Mouse (Mus musculus): ENCODE results near the gene Celf2. TPM values are rescaled to one million over a fixed set of nuclear protein-coding genes. Genes with fewer than 3 reads are reported as not detected.

Gene Celf2
- polyA plus RNA-seq, 1 experiment from 2014 or later: 11.2 TPM

- Histone ChIP-seq H3K27ac (replicated peaks) (no peak overlapping the region), H3K4me2 (no peak overlapping the region), H3K36me3 (replicated peaks) (no peaks in the 10 kb centered on the region), H3K4me3 (replicated peaks) (no peak overlapping the region), H3K9ac (no peak overlapping the region), H3K27me3 (no peaks in the 10 kb centered on the region), H3K9me3 (replicated peaks) (no peaks in the 10 kb centered on the region), H3K4me1 (replicated peaks) (no peaks in the 10 kb centered on the region)
- 65% methylated on average over 1 of the region's 1 CpGs for WGBS (ENCODE audit: insufficient replicate concordance)
- ATAC-seq (ENCODE audit: insufficient read depth): no peak
These were observed 890.9 kb downstream of the Celf2 start for GRCm38 (mm10) chr2:6618450-6618849.

GRCm38 (mm10) chr2:6604347-6604746, 905.0 kb downstream of the Celf2 start:
- Histone ChIP-seq H3K27ac (replicated peaks) (no peak overlapping the region), H3K36me3 (replicated peaks) (no peaks in the 10 kb centered on the region), H3K4me3 (replicated peaks) (no peak overlapping the region), H3K4me1 (replicated peaks) (no peaks in the 10 kb centered on the region), H3K9ac (no peak overlapping the region), H3K4me2 (no peak overlapping the region), H3K27me3 (no peaks in the 10 kb centered on the region), H3K9me3 (replicated peaks) (no peaks in the 10 kb centered on the region)
- WGBS (ENCODE audit: insufficient replicate concordance): 76% methylated on average over 2 of the region's 2 CpGs
- ATAC-seq (ENCODE audit: insufficient read depth): no peak

GRCm38 (mm10) chr2:6603880-6604279, 905.5 kb downstream of the Celf2 start:
- no peaks in the 10 kb centered on the region for H3K36me3 ChIP-seq (replicated peaks)
- H3K27ac ChIP-seq (replicated peaks): no peak overlapping the region
- H3K9ac ChIP-seq: no peak overlapping the region
- 63% methylated on average over 6 of the region's 6 CpGs for WGBS (ENCODE audit: insufficient replicate concordance)
- no peak overlapping the region for H3K4me3 ChIP-seq (replicated peaks)
- no peaks in the 10 kb centered on the region for H3K27me3 ChIP-seq
- no peaks in the 10 kb centered on the region for H3K9me3 ChIP-seq (replicated peaks)
- H3K4me2 ChIP-seq: no peak overlapping the region
- ATAC-seq (ENCODE audit: insufficient read depth): no peak
- H3K4me1 ChIP-seq (replicated peaks): no peaks in the 10 kb centered on the region

- H3K27ac ChIP-seq (replicated peaks): no peak overlapping the region
- H3K4me2 ChIP-seq: no peak overlapping the region
- no peaks in the 10 kb centered on the region for H3K36me3 ChIP-seq (replicated peaks)
- WGBS (ENCODE audit: insufficient replicate concordance): 69% methylated on average over 4 of the region's 4 CpGs
- H3K9ac ChIP-seq: no peak overlapping the region
- ATAC-seq (ENCODE audit: insufficient read depth): no peak
- H3K4me3 ChIP-seq (replicated peaks): no peak overlapping the region
- no peaks in the 10 kb centered on the region for H3K9me3 ChIP-seq (replicated peaks)
- H3K27me3 ChIP-seq: no peaks in the 10 kb centered on the region
- no peaks in the 10 kb centered on the region for H3K4me1 ChIP-seq (replicated peaks)
These were observed 907.2 kb downstream of the Celf2 start for GRCm38 (mm10) chr2:6602163-6602562.

- whole genome bisulfite sequencing (ENCODE audit: insufficient replicate concordance): 68% methylated on average over 1 of the region's 1 CpGs
- ATAC-seq (ENCODE audit: insufficient read depth): no peak
- Histone ChIP-seq H3K9ac (no peak overlapping the region), H3K9me3 (replicated peaks) (no peaks in the 10 kb centered on the region), H3K27ac (replicated peaks) (no peak overlapping the region), H3K27me3 (no peaks in the 10 kb centered on the region), H3K4me1 (replicated peaks) (no peaks in the 10 kb centered on the region), H3K4me3 (replicated peaks) (no peak overlapping the region), H3K36me3 (replicated peaks) (no peaks in the 10 kb centered on the region), H3K4me2 (no peak overlapping the region)
These were observed 910.5 kb downstream of the Celf2 start for GRCm38 (mm10) chr2:6598879-6599167.

- Histone ChIP-seq H3K36me3 (replicated peaks) (no peaks in the 10 kb centered on the region), H3K27me3 (no peaks in the 10 kb centered on the region), H3K9ac (no peak overlapping the region), H3K4me1 (replicated peaks) (no peaks in the 10 kb centered on the region), H3K27ac (replicated peaks) (no peak overlapping the region), H3K4me3 (replicated peaks) (no peak overlapping the region), H3K4me2 (no peak overlapping the region), H3K9me3 (replicated peaks) (no peaks in the 10 kb centered on the region)
- ATAC-seq (ENCODE audit: insufficient read depth): no peak
- WGBS (ENCODE audit: insufficient replicate concordance): 62% methylated on average over 8 of the region's 8 CpGs
These were observed 911.1 kb downstream of the Celf2 start for GRCm38 (mm10) chr2:6598124-6598878.

- 39% methylated on average over 1 of the region's 1 CpGs for WGBS (ENCODE audit: insufficient replicate concordance)
- no peak for ATAC-seq (ENCODE audit: insufficient read depth)
These were observed 914.6 kb downstream of the Celf2 start for GRCm38 (mm10) chr2:6594736-6595135.

GRCm38 (mm10) chr2:6594160-6594559, 915.2 kb downstream of the Celf2 start:
- Histone ChIP-seq H3K27ac (replicated peaks) (no peak overlapping the region), H3K9me3 (replicated peaks) (no peaks in the 10 kb centered on the region), H3K4me2 (no peak overlapping the region), H3K9ac (no peak overlapping the region), H3K4me1 (replicated peaks) (no peaks in the 10 kb centered on the region), H3K27me3 (no peaks in the 10 kb centered on the region), H3K4me3 (replicated peaks) (no peak overlapping the region), H3K36me3 (replicated peaks) (no peaks in the 10 kb centered on the region)
- no peak for ATAC-seq (ENCODE audit: insufficient read depth)
- 47% methylated on average over 3 of the region's 3 CpGs for WGBS (ENCODE audit: insufficient replicate concordance)

More at GRCm38 (mm10) chr2:6594736-6595135, 914.6 kb downstream of the Celf2 start:
- no peaks in the 10 kb centered on the region for H3K9me3 ChIP-seq (replicated peaks)
- H3K4me1 ChIP-seq (replicated peaks): no peaks in the 10 kb centered on the region
- H3K27ac ChIP-seq (replicated peaks): no peak overlapping the region
- H3K4me3 ChIP-seq (replicated peaks): no peak overlapping the region
- H3K27me3 ChIP-seq: no peaks in the 10 kb centered on the region
- H3K4me2 ChIP-seq: no peak overlapping the region
- H3K36me3 ChIP-seq (replicated peaks): no peaks in the 10 kb centered on the region
- no peak overlapping the region for H3K9ac ChIP-seq

- no peaks in the 10 kb centered on the region for H3K9me3 ChIP-seq (replicated peaks)
- no peaks in the 10 kb centered on the region for H3K36me3 ChIP-seq (replicated peaks)
- no peak for ATAC-seq (ENCODE audit: insufficient read depth)
- 73% methylated on average over 14 of the region's 14 CpGs for WGBS (ENCODE audit: insufficient replicate concordance)
- H3K27me3 ChIP-seq: no peaks in the 10 kb centered on the region
- H3K9ac ChIP-seq: no peak overlapping the region
- H3K4me1 ChIP-seq (replicated peaks): no peaks in the 10 kb centered on the region
- H3K4me2 ChIP-seq: no peak overlapping the region
- H3K4me3 ChIP-seq (replicated peaks): no peak overlapping the region
- H3K27ac ChIP-seq (replicated peaks): no peak overlapping the region
These were observed 915.6 kb downstream of the Celf2 start for GRCm38 (mm10) chr2:6593739-6594138.

- H3K4me1 ChIP-seq (replicated peaks): no peaks in the 10 kb centered on the region
- H3K9ac ChIP-seq: no peak overlapping the region
- H3K4me2 ChIP-seq: no peak overlapping the region
- H3K36me3 ChIP-seq (replicated peaks): no peaks in the 10 kb centered on the region
- no peak overlapping the region for H3K27ac ChIP-seq (replicated peaks)
- no peaks in the 10 kb centered on the region for H3K27me3 ChIP-seq
- no peak overlapping the region for H3K4me3 ChIP-seq (replicated peaks)
- 80% methylated on average over 10 of the region's 10 CpGs for WGBS (ENCODE audit: insufficient replicate concordance)
- no peak for ATAC-seq (ENCODE audit: insufficient read depth)
- no peaks in the 10 kb centered on the region for H3K9me3 ChIP-seq (replicated peaks)
These were observed 923.2 kb downstream of the Celf2 start for GRCm38 (mm10) chr2:6586122-6586681.

GRCm38 (mm10) chr2:6585069-6585754, 924.2 kb downstream of the Celf2 start:
- Histone ChIP-seq H3K9ac (no peak overlapping the region), H3K4me2 (no peak overlapping the region), H3K36me3 (replicated peaks) (no peaks in the 10 kb centered on the region), H3K27me3 (no peaks in the 10 kb centered on the region), H3K4me3 (replicated peaks) (no peak overlapping the region), H3K4me1 (replicated peaks) (no peaks in the 10 kb centered on the region), H3K27ac (replicated peaks) (no peak overlapping the region), H3K9me3 (replicated peaks) (no peaks in the 10 kb centered on the region)
- ATAC-seq (ENCODE audit: insufficient read depth): no peak
- WGBS (ENCODE audit: insufficient replicate concordance): 66% methylated on average over 7 of the region's 7 CpGs

Measured in liver, embryonic 15.5 days (tissue).